Mouse (Mus musculus) G1E (cell line): ENCODE measurements around the gene Urad. TPM values are rescaled to one million over a fixed set of nuclear protein-coding genes. Genes with fewer than 3 reads are reported as not detected.

ENCODE experiments used
- ATAC-seq: 2 replicates; pipeline ENCODE4 v1.8.0; 2016; ENCODE audit warnings: mild to moderate bottlenecking; ENCODE audit not compliant: insufficient number of reproducible peaks, poor library complexity, low FRiP score, severe bottlenecking; ENCODE audit errors: extremely low read depth
- DNase-seq: peaks from one replicate; pipeline ENCODE4 v3.0.0; 2012; ENCODE audit warnings: low spot score
- H3K27me3 ChIP-seq: 2 replicates; pipeline ENCODE4 v1.6.1; 2012; ENCODE audit warnings: mild to moderate bottlenecking, low read length, inconsistent platforms; ENCODE audit not compliant: insufficient read depth
- H3K36me3 ChIP-seq: replicated peaks from 2 replicates; pipeline ENCODE3; 2012; ENCODE audit warnings: mild to moderate bottlenecking, inconsistent platforms
- H3K4me1 ChIP-seq: 2 replicates; pipeline ENCODE4 v1.6.1; 2012; ENCODE audit warnings: low read depth, low read length, inconsistent platforms, mixed read lengths; ENCODE audit not compliant: insufficient read depth
- H3K4me3 ChIP-seq: 2 replicates; pipeline ENCODE4 v1.5.1; 2012; ENCODE audit warnings: low read depth, mild to moderate bottlenecking, inconsistent platforms, low read length, moderate library complexity, mixed read lengths
- H3K9me3 ChIP-seq: replicated peaks from 2 replicates; pipeline ENCODE4 v1.6.1; 2012; ENCODE audit warnings: inconsistent platforms
- CTCF ChIP-seq: IDR thresholded peaks from 2 replicates; pipeline ENCODE4 v1.5.1; 2012; ENCODE audit warnings: low read depth, low read length, inconsistent platforms, mixed read lengths
- GATA1 ChIP-seq: IDR thresholded peaks from 2 replicates; pipeline ENCODE4 v1.6.1; 2012; ENCODE audit warnings: borderline replicate concordance, low read length, inconsistent platforms, mixed read lengths
- GATA2 ChIP-seq: IDR thresholded peaks from 2 replicates; pipeline ENCODE4 v1.6.1; 2012; ENCODE audit warnings: low read depth, low read length, inconsistent platforms, borderline replicate concordance
- POLR2AphosphoS5 ChIP-seq: IDR thresholded peaks from 2 replicates; pipeline ENCODE4 v1.6.1; 2012; ENCODE audit warnings: low read depth, low read length, inconsistent platforms; ENCODE audit not compliant: insufficient replicate concordance
- TAL1 ChIP-seq: conservative IDR thresholded peaks from 2 replicates; pipeline ENCODE4 v1.6.1; 2012; ENCODE audit warnings: low read depth, low read length, inconsistent platforms, mixed read lengths
- polyA plus RNA-seq: library from polyadenylated mRNA; stranded (reverse); fragments of >175 nt; gene quantifications from 2 replicates; pipeline ENCODE4 v1.2.3, GENCODE M21; 2012
- total RNA-seq, 2 experiments: library from RNA; stranded (forward) in 1 of 2; stranded (reverse) in 1 of 2; fragments of 200-1000 nt in 1 of 2; fragments of >200 nt in 1 of 2; fragmentation: Nextera tagmentation in 1 of 2; gene quantifications; 2 replicates each; pipeline ENCODE4 v1.2.3; 2014 to 2017

The Urad gene
- total and polyA plus RNA-seq, 3 experiments, result not detected

GRCm38 (mm10) chr5:147342901-147343300 is 20.7 kb upstream of the Urad start:
- H3K9me3 ChIP-seq, result no peaks in the 10 kb centered on the region
- H3K4me3 ChIP-seq, result no peak overlapping the region
- no peaks in the 10 kb centered on the region for H3K27me3 ChIP-seq
- DNase-seq, result no peak
- no peaks in the 10 kb centered on the region for H3K4me1 ChIP-seq
- H3K36me3 ChIP-seq, result no peaks in the 10 kb centered on the region
- TF ChIP-seq GATA2 (no peak), GATA1 (no peak), TAL1 (no peak), POLR2AphosphoS5 (no peak), CTCF (no peak)
- no peak for ATAC-seq

GRCm38 (mm10) chr5:147340741-147341414 is 18.6 kb upstream of the Urad start:
- no peaks in the 10 kb centered on the region for H3K27me3 ChIP-seq
- no peaks in the 10 kb centered on the region for H3K36me3 ChIP-seq
- ATAC-seq (no peak), DNase-seq (no peak)
- H3K9me3 ChIP-seq, result no peaks in the 10 kb centered on the region
- no peak overlapping the region for H3K4me3 ChIP-seq
- TF ChIP-seq POLR2AphosphoS5 (no peak), GATA2 (no peak)
- no peaks in the 10 kb centered on the region for H3K4me1 ChIP-seq

- ATAC-seq, result no peak
- Histone ChIP-seq H3K4me1 (no peaks in the 10 kb centered on the region), H3K4me3 (no peak overlapping the region), H3K9me3 (no peaks in the 10 kb centered on the region), H3K36me3 (no peaks in the 10 kb centered on the region), H3K27me3 (no peaks in the 10 kb centered on the region)
- TF ChIP-seq TAL1 (no peak), GATA2 (no peak), CTCF (no peak), GATA1 (no peak), POLR2AphosphoS5 (no peak)
- DNase-seq, result no peak
Observed at GRCm38 (mm10) chr5:147339560-147339959, 17.3 kb upstream of the Urad start.

GRCm38 (mm10) chr5:147338967-147339366 is 16.7 kb upstream of the Urad start:
- no peak for DNase-seq
- Histone ChIP-seq H3K4me3 (no peak overlapping the region), H3K27me3 (no peaks in the 10 kb centered on the region), H3K9me3 (no peaks in the 10 kb centered on the region), H3K36me3 (no peaks in the 10 kb centered on the region), H3K4me1 (no peaks in the 10 kb centered on the region)
- no peak for TF ChIP-seq CTCF
- no peak for TF ChIP-seq TAL1
- no peak for TF ChIP-seq GATA2
- no peak for TF ChIP-seq POLR2AphosphoS5
- no peak for TF ChIP-seq GATA1
- no peak for ATAC-seq

GRCm38 (mm10) chr5:147332711-147333110 is 10.5 kb upstream of the Urad start:
- DNase-seq (no peak), ATAC-seq (no peak)
- no peaks in the 10 kb centered on the region for H3K36me3 ChIP-seq

GRCm38 (mm10) chr5:147331547-147331946 is 9.3 kb upstream of the Urad start:
- Histone ChIP-seq H3K27me3 (no peaks in the 10 kb centered on the region), H3K4me1 (no peaks in the 10 kb centered on the region), H3K9me3 (no peaks in the 10 kb centered on the region), H3K36me3 (no peaks in the 10 kb centered on the region), H3K4me3 (no peak overlapping the region)
- TF ChIP-seq CTCF (peak; percentile 81), POLR2AphosphoS5 (no peak), GATA2 (no peak), GATA1 (no peak), TAL1 (no peak)
- ATAC-seq (0 out of 2 replicates have a peak, but pooled peaks have one; percentile 22), DNase-seq (no peak)

More at GRCm38 (mm10) chr5:147332711-147333110, 10.5 kb upstream of the Urad start:
- Histone ChIP-seq H3K9me3 (no peaks in the 10 kb centered on the region), H3K4me1 (no peaks in the 10 kb centered on the region), H3K4me3 (no peak overlapping the region), H3K27me3 (no peaks in the 10 kb centered on the region)
- TF ChIP-seq TAL1, result no peak
- TF ChIP-seq GATA2, result no peak
- no peak for TF ChIP-seq CTCF
- TF ChIP-seq GATA1, result no peak
- no peak for TF ChIP-seq POLR2AphosphoS5

- no peak for TF ChIP-seq CTCF
- no peak for TF ChIP-seq POLR2AphosphoS5
- no peak for TF ChIP-seq GATA2
- TF ChIP-seq TAL1, result no peak
- no peak for TF ChIP-seq GATA1
- H3K4me1 ChIP-seq, result no peaks in the 10 kb centered on the region
- DNase-seq (no peak), ATAC-seq (no peak)
- H3K27me3 ChIP-seq, result no peaks in the 10 kb centered on the region
- no peak overlapping the region for H3K4me3 ChIP-seq
- no peaks in the 10 kb centered on the region for H3K36me3 ChIP-seq
- no peaks in the 10 kb centered on the region for H3K9me3 ChIP-seq
Observed at GRCm38 (mm10) chr5:147329946-147330345, 7.7 kb upstream of the Urad start.
